Mouse (Mus musculus) mature B cell (primary cell): ENCODE measurements around the gene Ccdc194.

Source experiments
- in situ Hi-C: fragments of 300-500 bp; cut with MboI; formaldehyde crosslinking; loops from 2 replicates; pipeline ENCODE4 v1.14.3; 2019

Ccdc194 gene

DNA sequence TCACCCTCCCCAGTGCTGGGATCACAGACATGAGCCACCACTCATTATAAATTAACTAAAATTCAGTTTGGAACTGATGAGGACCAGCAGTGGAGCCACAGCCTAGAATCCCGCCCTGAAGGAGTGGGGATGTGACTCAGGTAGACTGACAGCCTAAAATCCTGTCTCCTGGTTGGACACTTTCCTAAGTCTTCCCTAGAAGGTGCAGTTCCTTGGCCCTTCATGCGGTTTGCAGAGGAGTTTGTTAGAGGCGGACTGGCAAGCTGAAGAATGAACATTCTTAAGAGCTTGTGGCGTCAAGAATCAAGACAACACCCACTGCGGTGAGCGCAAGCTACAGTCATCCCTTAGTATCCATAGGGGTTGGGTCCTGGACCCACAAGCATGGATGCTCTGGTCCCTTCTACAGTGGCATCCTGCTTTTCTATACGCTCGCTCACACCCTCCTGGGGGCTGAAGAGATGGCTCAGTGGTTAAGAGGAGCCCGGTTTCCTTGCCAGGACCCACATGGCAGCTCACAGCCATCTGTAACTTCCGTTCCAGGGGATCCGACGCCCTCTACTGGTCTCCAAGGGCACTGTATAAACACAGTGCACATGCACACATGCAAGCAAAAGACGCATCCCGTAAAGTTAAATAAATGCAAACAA, 48.2 kb downstream of the Ccdc194 start:
- in situ Hi-C loops, result no loop called here

DNA sequence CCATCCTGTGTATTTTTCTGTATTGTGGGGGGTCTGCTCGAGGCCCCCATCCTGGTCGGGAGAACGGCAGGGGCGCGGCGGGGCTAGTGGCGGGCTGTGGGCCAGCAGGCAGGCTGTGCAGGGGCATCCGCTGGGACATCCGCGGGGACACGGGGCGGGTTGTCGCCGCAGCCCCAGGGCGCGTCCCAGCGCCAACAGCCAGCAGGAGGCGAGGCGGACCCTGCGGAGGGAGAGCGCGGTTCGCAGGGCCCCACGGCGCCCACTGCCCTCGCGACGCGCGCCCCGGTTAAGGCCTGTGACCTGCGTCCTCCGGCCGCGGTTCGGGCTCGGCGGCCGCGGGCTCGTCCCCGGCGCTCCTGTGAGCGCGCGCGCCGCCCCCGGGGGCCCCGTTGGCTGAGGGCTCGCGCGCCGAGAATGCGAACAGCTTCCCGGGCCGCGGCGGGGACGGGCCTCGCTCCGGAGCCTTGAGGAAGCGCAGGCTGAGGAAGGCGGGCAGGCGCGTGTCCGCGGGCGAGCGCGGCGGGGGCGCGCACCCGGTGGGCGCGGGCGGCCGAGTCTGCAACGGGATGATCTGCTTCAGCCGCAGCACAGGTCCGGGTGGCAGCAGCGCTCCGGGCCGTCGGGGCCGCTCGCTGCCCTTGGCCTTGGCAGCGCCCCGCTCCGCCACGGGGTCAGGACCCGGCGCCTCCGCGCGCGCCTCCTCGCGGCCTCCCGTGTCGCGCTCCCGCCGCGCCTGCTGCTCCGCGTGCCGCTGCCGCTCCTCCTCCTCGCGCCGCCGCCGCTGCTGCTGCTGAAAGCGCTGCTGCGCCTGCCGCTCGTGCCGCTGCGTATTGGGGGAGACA, 49.2 kb downstream of the Ccdc194 start:
- in situ Hi-C loops, result no loop called here

DNA sequence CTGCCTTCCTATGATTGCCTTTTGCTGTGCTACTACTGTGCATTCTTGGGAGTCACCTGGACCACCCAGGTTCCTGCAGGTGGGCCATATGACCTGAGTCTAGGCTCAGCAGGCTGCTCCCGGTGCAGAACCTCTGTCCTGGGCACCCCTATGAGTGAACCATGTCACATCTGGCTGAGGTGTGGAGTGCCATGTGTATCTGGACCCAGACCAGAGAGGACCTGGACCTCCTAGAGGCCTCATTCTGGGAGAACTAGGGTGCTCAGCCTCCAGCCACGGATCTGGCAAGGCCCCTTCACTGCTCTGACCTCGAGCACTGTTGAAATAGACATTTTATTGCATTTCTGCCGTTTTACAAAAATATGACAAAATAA, 49.8 kb downstream of the Ccdc194 start:
- in situ Hi-C loops, result no loop called here

DNA sequence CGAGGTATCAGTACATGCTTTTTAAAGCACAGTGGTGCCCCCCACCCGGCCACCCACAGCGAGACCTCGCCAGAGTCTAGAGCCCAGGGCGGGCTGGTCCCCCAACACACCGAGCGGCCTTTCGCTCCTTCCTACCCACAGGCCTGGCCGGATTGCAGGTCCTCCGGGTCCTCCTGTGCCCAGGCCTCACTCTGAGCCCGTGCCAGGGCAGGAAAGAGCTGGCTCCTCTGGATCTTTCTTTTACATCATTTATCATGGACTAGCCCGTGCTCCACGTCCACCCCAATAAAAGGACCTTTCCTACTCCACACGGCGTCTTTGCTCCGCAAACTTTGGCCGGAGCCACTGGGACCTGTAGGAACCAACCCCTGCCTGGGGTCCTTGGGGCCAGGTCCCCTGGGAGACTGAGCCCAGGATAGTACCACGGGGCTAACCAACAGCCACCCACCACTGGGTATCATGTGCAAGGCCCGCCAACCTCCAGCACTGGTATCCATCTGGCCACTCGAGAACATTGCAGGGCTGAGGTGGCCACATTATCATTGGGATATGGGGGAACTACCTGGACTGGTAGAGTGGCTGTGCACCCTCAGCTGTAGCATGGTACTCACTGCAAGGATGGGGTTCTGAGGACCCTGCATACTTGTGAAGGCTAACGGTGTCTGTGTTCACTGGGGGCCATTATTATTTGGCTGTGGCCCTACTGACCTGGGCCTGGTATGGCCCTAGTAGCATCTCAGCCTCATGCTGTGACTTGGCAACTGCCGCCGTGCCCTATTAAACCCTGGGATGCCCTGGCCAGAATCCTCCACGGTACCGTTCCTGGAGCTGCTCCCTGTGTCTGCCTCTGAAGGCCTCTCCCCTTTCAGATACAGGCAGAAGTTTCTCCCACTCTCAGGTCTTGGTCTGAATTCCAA, 50.5 kb downstream of the Ccdc194 start:
- in situ Hi-C loops, result no loop called here

DNA sequence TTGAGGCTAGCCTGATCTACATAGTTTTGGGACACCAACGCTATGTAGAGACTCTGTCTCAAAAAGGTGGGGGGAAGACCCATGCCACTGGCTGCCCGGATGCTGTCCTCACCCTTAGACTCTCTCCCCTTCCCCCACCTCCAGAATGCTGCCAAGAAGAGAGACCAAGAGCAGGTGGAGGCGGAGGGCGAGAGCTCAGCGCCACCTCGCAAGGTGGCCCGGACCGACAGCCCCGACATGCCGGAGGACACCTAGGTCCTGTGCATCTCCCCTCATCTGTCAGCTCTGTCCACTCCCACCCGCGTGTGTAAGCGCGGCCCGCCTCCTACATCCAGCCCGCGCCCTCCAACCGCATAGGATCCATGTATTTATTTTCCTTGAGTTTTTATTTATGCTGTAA, 51.2 kb downstream of the Ccdc194 start:
- in situ Hi-C loops, result no loop called here

DNA sequence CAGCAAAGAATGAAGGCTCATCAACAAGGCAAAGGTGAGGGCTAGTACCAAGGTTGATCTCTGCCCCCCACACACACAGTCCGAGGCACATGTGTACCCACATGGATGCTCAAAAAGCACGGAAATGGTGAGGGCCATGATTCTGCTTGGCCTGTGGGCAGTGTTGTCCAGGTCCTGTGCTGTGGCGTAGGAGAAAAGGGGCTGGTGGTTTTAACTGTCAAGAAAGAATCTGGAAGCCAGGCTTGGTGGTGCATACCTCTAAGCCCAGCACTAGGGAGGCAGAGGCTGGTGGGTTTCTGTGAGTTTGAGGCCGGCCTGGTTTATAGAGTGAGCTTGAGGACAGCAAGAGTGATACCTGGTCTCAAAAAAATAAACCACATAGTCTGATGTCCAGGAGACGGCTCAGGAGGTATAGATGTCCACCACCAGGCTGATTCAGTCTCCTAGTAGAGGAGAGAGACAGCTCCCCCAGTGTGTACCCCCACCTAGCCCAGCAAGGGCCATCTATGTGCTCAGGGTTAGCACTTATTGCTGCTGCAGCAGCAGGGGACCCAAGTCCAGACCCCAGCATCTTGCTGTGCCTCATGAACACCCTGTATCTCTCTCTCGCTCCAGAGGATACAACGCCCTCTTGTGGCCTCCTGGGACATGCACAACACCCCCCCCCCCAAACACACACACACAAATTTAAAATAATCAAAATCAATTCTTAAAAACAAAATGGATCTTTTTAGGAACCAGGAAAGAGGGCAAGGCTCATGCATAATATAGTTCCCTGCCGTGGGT, 52.7 kb downstream of the Ccdc194 start:
- in situ Hi-C loops, result no loop called here

DNA sequence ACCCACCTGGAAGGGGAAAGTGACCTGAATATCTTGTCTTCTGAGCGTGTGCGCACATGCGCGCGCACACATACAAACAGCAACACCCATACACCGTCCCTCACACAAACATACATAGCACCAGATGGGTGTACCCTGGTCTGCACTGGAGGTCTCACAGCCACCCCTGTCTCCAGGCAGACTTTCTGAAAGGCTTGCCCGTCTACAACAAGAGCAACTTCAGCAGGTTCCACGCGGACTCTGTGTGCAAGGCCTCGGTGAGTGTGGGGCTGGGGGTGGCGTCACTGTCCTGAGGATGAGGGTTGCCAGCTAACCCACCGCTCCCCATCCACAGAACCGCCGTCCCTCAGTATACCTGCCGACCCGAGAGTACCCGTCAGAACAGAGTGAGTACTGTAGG, 53.6 kb downstream of the Ccdc194 start:
- in situ Hi-C loops, result no loop called here

DNA sequence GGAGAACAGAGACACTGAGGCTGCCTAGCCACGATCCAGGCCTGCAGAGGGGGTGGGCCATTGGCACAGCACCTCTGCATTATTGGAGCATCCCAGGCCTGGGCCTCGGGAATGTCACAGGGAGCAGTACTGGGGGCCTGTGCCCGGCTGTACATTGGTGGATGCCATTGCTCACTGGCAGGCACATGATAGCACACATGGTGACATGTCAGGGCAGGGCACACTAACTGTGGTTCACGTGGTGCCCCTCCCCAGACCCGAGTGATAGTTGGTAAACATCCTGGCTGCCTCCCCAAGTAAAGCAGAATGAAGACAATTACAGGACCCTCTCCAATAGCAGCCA, 54.6 kb downstream of the Ccdc194 start:
- in situ Hi-C loops, result no loop called here

DNA sequence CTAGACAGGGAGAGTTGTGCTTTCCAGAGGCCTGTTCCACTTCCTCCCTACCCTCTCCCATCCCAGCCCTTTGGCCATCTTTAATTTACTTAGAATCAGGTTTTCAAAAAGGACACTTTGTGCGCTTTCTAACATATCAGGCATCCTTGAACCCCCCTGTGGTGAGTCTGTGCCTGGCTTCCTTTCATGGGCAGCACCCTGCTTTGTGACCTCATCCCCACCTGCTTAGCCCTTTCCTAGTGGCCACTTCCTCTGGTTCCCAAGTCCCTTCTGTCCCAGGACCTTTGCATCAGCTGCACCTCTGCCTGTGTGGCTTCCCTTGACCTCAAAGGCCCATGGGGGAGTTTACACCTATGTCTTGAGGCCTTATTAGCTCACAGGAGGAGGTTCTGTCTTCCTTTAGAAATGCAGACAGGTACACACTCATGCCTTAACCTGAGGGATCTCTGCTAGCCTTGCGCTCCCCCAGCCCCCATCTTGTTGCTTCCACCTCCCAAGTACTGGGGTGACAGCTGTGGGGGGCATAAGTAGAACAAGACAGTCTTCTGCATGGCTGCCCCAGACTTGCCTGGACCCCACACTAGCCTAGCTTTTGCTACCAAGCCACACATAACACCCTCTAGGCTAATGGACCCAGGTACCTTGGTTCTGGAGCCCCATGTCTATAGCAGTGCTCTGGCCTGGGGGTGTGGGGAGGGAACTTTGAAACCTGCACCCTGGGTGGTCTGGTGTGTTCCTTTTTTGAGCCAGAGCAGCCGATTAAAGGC, 55.2 kb downstream of the Ccdc194 start:
- in situ Hi-C loops, result no loop called here
